Mouse (Mus musculus) left cerebral cortex, adult 18-20 months (tissue): ENCODE measurements around the gene Bax. TPM values are rescaled to one million over a fixed set of nuclear protein-coding genes. Genes with fewer than 3 reads are reported as not detected.

Experiments used
- DNase-seq, 2 experiments: peaks; one replicate each; pipeline ENCODE4 v3.0.0; 2021 to 2022; ENCODE audit warnings: low spot score in 2 of 2, mixed read lengths in 1 of 2
- long read RNA-seq, 2 experiments: library from polyadenylated mRNA; stranded (forward); transcript quantifications; one replicate each; pipeline ENCODE4 v2.0.0; 2021
- total RNA-seq, 2 experiments: library from RNA; stranded (reverse); gene quantifications; 2 replicates each; pipeline ENCODE4 v1.2.3; 2021

Bax gene
- 10 to 100 TPM; 55.2 to 59.3 TPM for total RNA-seq
- long read RNA-seq, experiment 1, transcript Bax-203 (5 exons, 1,100 nt): major isoform, 43 of 90 reads
- long read RNA-seq, experiment 1, transcript Bax-201 (6 exons, 867 nt): minor isoform, 32 of 90 reads
- long read RNA-seq, experiment 1, partial matches to known transcripts: 5 of 90 reads
- long read RNA-seq, experiment 1, other reads (novel, unspliced or antisense): 7 of 90 reads
- long read RNA-seq, experiment 2, transcript Bax-201 (6 exons, 867 nt): major isoform, 31 of 59 reads
- long read RNA-seq, experiment 2, transcript Bax-203 (5 exons, 1,100 nt): minor isoform, 19 of 59 reads
- long read RNA-seq, experiment 2, partial matches to known transcripts: 5 of 59 reads
- long read RNA-seq, experiment 2, other reads (novel, unspliced or antisense): 4 of 59 reads

- DNase-seq: peak; percentile 96
These were observed at the start of gene Bax for GRCm38 (mm10) chr7:45466283-45467089. Gene Bax (minus strand): TSS chr7:45466898.

- DNase-seq: no peak
These were observed 48.7 kb upstream of the Bax start for GRCm38 (mm10) chr7:45515436-45515835.

- DNase-seq: no peak
These were observed 47.7 kb upstream of the Bax start for GRCm38 (mm10) chr7:45514411-45514810.

- peak; percentile 88 to 91 for DNase-seq
These were observed 43.5 kb upstream of the Bax start, which contains the start of gene Nucb1 for GRCm38 (mm10) chr7:45509912-45510787. Gene Nucb1 (minus strand): TSS chr7:45510406.

GRCm38 (mm10) chr7:45509181-45509882, 42.6 kb upstream of the Bax start:
- no peak for DNase-seq

GRCm38 (mm10) chr7:45508561-45508960, 41.9 kb upstream of the Bax start:
- DNase-seq: no peak

- no peak for DNase-seq
These were observed 40.9 kb upstream of the Bax start for GRCm38 (mm10) chr7:45507583-45507982.

- no peak for DNase-seq
These were observed 31.7 kb upstream of the Bax start for GRCm38 (mm10) chr7:45498427-45498826.

GRCm38 (mm10) chr7:45494548-45494947, 27.9 kb upstream of the Bax start:
- no peak for DNase-seq

GRCm38 (mm10) chr7:45492951-45493350, 26.3 kb upstream of the Bax start:
- no peak for DNase-seq

GRCm38 (mm10) chr7:45492225-45492844, 25.6 kb upstream of the Bax start:
- no peak for DNase-seq

- DNase-seq: no peak
These were observed 24.6 kb upstream of the Bax start for GRCm38 (mm10) chr7:45491264-45491663.

GRCm38 (mm10) chr7:45490822-45491221, 24.1 kb upstream of the Bax start:
- DNase-seq: peak; percentile 24 to 30

GRCm38 (mm10) chr7:45489578-45489977, 22.9 kb upstream of the Bax start:
- no peak for DNase-seq

- DNase-seq: peak; percentile 47 to 49
These were observed 21.9 kb upstream of the Bax start, which contains the start of gene Dhdh for GRCm38 (mm10) chr7:45488293-45489204. Gene Dhdh (minus strand): TSS chr7:45488805.

GRCm38 (mm10) chr7:45487861-45488292, 21.2 kb upstream of the Bax start:
- no peak for DNase-seq

GRCm38 (mm10) chr7:45486761-45487415, 20.2 kb upstream of the Bax start, which contains the start of gene Gm45808:
Gene Gm45808 (minus strand): TSS chr7:45486811.
- DNase-seq: no peak

- DNase-seq: no peak
These were observed 19.5 kb upstream of the Bax start for GRCm38 (mm10) chr7:45486158-45486557.
